Mouse (Mus musculus): Measurements from ENCODE around the gene Olfr911-ps1. TPM values are rescaled to one million over a fixed set of nuclear protein-coding genes. Genes with fewer than 3 reads are reported as not detected.

Gene Olfr911-ps1
- polyA plus RNA-seq (2017; shearing (Covaris generic)), result not detected

GRCm38 (mm10) chr9:38521280-38521679 lies at the start of gene Olfr911-ps1:
TSS of gene Olfr911-ps1 (plus strand) at chr9:38521580.
- ATAC-seq, result no peak

GRCm38 (mm10) chr9:38486785-38487184 lies 34.6 kb upstream of the Olfr911-ps1 start, which contains the start of gene Olfr906:
TSS of gene Olfr906 (plus strand) at chr9:38487085.
- ATAC-seq, result no peak

DNA sequence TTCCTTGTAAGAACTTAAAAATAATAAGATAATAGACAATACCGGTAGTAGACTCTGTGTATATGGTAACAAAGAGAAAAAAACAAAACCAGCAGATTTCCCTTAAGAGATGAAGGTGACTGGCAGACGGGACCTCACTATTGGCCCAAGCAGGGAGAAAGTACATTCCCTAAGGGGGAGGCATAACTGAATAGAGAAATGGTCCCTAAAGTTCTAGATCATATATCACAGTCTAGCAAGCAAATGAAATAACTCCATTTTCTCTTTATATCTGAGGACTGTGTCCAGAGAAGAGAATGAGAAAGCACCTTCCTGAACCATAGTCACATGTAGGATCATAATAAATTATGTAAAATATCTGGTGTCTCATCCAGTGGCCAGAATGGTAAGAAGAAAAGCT lies 25.9 kb upstream of the Olfr911-ps1 start, which contains the start of gene Olfr907:
Gene Olfr907 (plus strand): TSS at position 301 of the 400 bp plus-strand sequence.
- ATAC-seq, result no peak

- no peak for ATAC-seq
Observed at GRCm38 (mm10) chr9:38512353-38512752, 9.0 kb upstream of the Olfr911-ps1 start.

DNA sequence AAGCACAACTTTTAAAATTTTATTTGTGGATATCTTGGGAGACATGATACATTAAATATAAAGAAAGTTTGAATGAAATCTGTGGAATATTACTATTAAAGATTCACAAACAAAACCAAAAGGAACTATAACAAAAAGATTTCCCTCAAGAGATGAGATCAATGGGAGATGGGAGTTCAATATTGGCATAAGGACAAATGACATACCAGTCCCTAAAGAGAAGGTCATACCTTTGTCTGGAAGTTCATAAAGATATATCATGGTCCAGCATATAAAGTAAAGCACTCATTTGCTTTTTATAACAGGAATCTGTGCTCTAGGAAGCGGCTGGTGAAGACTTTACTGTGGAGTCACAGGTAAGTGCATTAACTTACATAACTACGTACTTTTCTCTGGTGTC lies 16.2 kb downstream of the Olfr911-ps1 start, which contains the start of gene Olfr910:
Gene Olfr910 (plus strand): TSS at position 301 of the 400 bp plus-strand sequence.
- no peak for ATAC-seq

Other genes starting within 250 kb of the Olfr911-ps1 start
- gene Olfr896-ps1, start 230.5 kb upstream of the Olfr911-ps1 start, polyA plus RNA-seq (2017; shearing (Covaris generic)), result not detected
- gene Olfr25, start 192.5 kb upstream of the Olfr911-ps1 start, polyA plus RNA-seq (2017; shearing (Covaris generic)), result not detected
- gene Olfr898, start 173.2 kb upstream of the Olfr911-ps1 start, polyA plus RNA-seq (2017; shearing (Covaris generic)), result not detected
- not detected for gene Olfr250, start 154.7 kb upstream of the Olfr911-ps1 start, polyA plus RNA-seq (2017; shearing (Covaris generic))
- gene Olfr251, start 144.5 kb upstream of the Olfr911-ps1 start, polyA plus RNA-seq (2017; shearing (Covaris generic)), result not detected
- gene Olfr147, start 119.9 kb upstream of the Olfr911-ps1 start, polyA plus RNA-seq (2017; shearing (Covaris generic)), result not detected
- gene Olfr901, start 92.1 kb upstream of the Olfr911-ps1 start, polyA plus RNA-seq (2017; shearing (Covaris generic)), result under 1 TPM in 1 of 2 experiments, not detected in 1; 0.12 TPM
- gene Olfr902, start 73.9 kb upstream of the Olfr911-ps1 start, polyA plus RNA-seq (2017; shearing (Covaris generic)), result not detected
- not detected for gene Olfr904, start 58.4 kb upstream of the Olfr911-ps1 start, polyA plus RNA-seq (2017; shearing (Covaris generic))
- gene Olfr905, start 50.5 kb upstream of the Olfr911-ps1 start, polyA plus RNA-seq (2017; shearing (Covaris generic)), result not detected
- gene Olfr906, start 34.5 kb upstream of the Olfr911-ps1 start, polyA plus RNA-seq (2017; shearing (Covaris generic)), result not detected
- gene Olfr907, start 25.8 kb upstream of the Olfr911-ps1 start, polyA plus RNA-seq (2017; shearing (Covaris generic)), result not detected
- gene Olfr910, start 16.3 kb downstream of the Olfr911-ps1 start, polyA plus RNA-seq (2017; shearing (Covaris generic)), result not detected
- under 1 TPM; 0.10 to 0.28 TPM for gene Olfr912, start 58.6 kb downstream of the Olfr911-ps1 start, polyA plus RNA-seq (2017; shearing (Covaris generic))
- not detected for gene Olfr913, start 71.2 kb downstream of the Olfr911-ps1 start, polyA plus RNA-seq (2017; shearing (Covaris generic))
- not detected for gene Olfr914, start 83.5 kb downstream of the Olfr911-ps1 start, polyA plus RNA-seq (2017; shearing (Covaris generic))
- gene Olfr916, start 138.3 kb downstream of the Olfr911-ps1 start, polyA plus RNA-seq (2017; shearing (Covaris generic)), result under 1 TPM in 1 of 2 experiments, not detected in 1; 0.11 TPM
- gene Olfr917, start 144.3 kb downstream of the Olfr911-ps1 start, polyA plus RNA-seq (2017; shearing (Covaris generic)), result not detected
- gene Olfr918, start 153.0 kb downstream of the Olfr911-ps1 start, polyA plus RNA-seq (2017; shearing (Covaris generic)), result under 1 TPM in 1 of 2 experiments, not detected in 1; 0.08 TPM
- not detected for gene Olfr919, start 182.1 kb downstream of the Olfr911-ps1 start, polyA plus RNA-seq (2017; shearing (Covaris generic))
- gene Vwa5a, start 196.7 kb downstream of the Olfr911-ps1 start, polyA plus RNA-seq (2017; shearing (Covaris generic)), result 10 to 100 TPM; 26.5 to 31.3 TPM
- gene Olfr920, start 230.7 kb downstream of the Olfr911-ps1 start, polyA plus RNA-seq (2017; shearing (Covaris generic)), result under 1 TPM; 0.09 to 0.23 TPM

Data from CD4-positive, CD25-positive, alpha-beta regulatory T cell, adult 4 months (primary cell).